Mouse (Mus musculus) hindbrain, postnatal 0 days (tissue): ENCODE measurements at regions not wholly inside any gene's neighbourhood (a gene's known extent, or its start where the extent isn't known, plus 50 kb on each side); places are given as distances from the start of the nearest gene placed in this dataset.

ENCODE experiments used
- ATAC-seq: fragments of 200-750 bp; cut with Nextera tagmentation; 2 replicates; pipeline ENCODE4 v1.8.0; 2017; ENCODE audit warnings: mild to moderate bottlenecking, moderate TSS enrichment, moderate library complexity
- DNase-seq: peaks from one replicate; pipeline ENCODE4 v3.0.0-alpha.2; 2015; ENCODE audit warnings: low spot score
- H3K27ac ChIP-seq: fragments of 300-500 bp; sonication (generic); 2 replicates; pipeline ENCODE4 v1.5.1; 2014; ENCODE audit warnings: mild to moderate bottlenecking
- H3K27me3 ChIP-seq: fragments of 300-500 bp; sonication (generic); 2 replicates; pipeline ENCODE4 v1.6.1; 2014; ENCODE audit warnings: low read length, mixed read lengths; ENCODE audit not compliant: insufficient read depth
- H3K36me3 ChIP-seq: fragments of 300-500 bp; sonication (generic); 2 replicates; pipeline ENCODE4 v1.6.1; 2014; ENCODE audit warnings: low read length, mixed read lengths; ENCODE audit not compliant: insufficient read depth
- H3K4me1 ChIP-seq: fragments of 300-500 bp; sonication (generic); 2 replicates; pipeline ENCODE4 v1.6.1; 2014; ENCODE audit warnings: antibody characterized with exemption, low read length, mixed read lengths; ENCODE audit not compliant: insufficient read depth
- H3K4me2 ChIP-seq: fragments of 300-500 bp; sonication (generic); 2 replicates; pipeline ENCODE4 v1.6.1; 2014; ENCODE audit warnings: low read depth, mild to moderate bottlenecking, low read length, moderate library complexity, mixed read lengths
- H3K4me3 ChIP-seq: fragments of 300-500 bp; sonication (generic); 2 replicates; pipeline ENCODE4 v1.5.1; 2014; ENCODE audit warnings: low read length
- H3K9ac ChIP-seq: fragments of 300-500 bp; sonication (generic); replicated peaks from 2 replicates; pipeline ENCODE4 v1.6.1; 2014; ENCODE audit warnings: mild to moderate bottlenecking, low read length, moderate library complexity, mixed read lengths
- H3K9me3 ChIP-seq: fragments of 300-500 bp; sonication (generic); 2 replicates; pipeline ENCODE4 v1.6.1; 2016; ENCODE audit warnings: low read length, mixed read lengths
- CTCF ChIP-seq: IDR thresholded peaks from 2 replicates; pipeline ENCODE4 v1.5.1; 2016; ENCODE audit warnings: antibody characterized with exemption, control low read depth, low read depth
- WGBS: fragments of 180-500 bp; shearing (Covaris S2); extraction: QIAGEN DNeasy Blood & Tissue Kit; methylation state at CpG from one replicate; pipeline ENCODE4 v1.1.7; 2014; 5-methylcytosine and 5-hydroxymethylcytosine counted together

GRCm38 (mm10) chr3:52463911-52464310, 195.8 kb downstream of the Foxo1 start:
- ATAC-seq (no peak), DNase-seq (no peak)
- H3K4me1 ChIP-seq, result no peaks in the 10 kb centered on the region
- H3K4me2 ChIP-seq, result no peak overlapping the region
- no peak for TF ChIP-seq CTCF
- H3K27ac ChIP-seq, result no peak overlapping the region
- no peak overlapping the region for H3K9ac ChIP-seq
- WGBS, result 45% methylated on average over 7 of the region's 7 CpGs
- no peaks in the 10 kb centered on the region for H3K9me3 ChIP-seq
- no peaks in the 10 kb centered on the region for H3K36me3 ChIP-seq
- H3K4me3 ChIP-seq, result no peak overlapping the region
- no peaks in the 10 kb centered on the region for H3K27me3 ChIP-seq

- Histone ChIP-seq H3K36me3 (no peaks in the 10 kb centered on the region), H3K4me3 (no peak overlapping the region), H3K27ac (no peak overlapping the region), H3K4me2 (no peak overlapping the region), H3K27me3 (no peaks in the 10 kb centered on the region), H3K9ac (no peak overlapping the region), H3K9me3 (no peaks in the 10 kb centered on the region), H3K4me1 (no peaks in the 10 kb centered on the region)
- DNase-seq, result no peak
- ATAC-seq, result no peak
- no peak for TF ChIP-seq CTCF
- WGBS, result 88% methylated on average over 5 of the region's 5 CpGs
Observed at GRCm38 (mm10) chr3:52454955-52455354, 186.8 kb downstream of the Foxo1 start.

- H3K4me3 ChIP-seq, result no peak overlapping the region
- DNase-seq (no peak), ATAC-seq (no peak)
- no peak overlapping the region for H3K27ac ChIP-seq
- H3K9me3 ChIP-seq, result no peaks in the 10 kb centered on the region
- 83% methylated on average over 3 of the region's 3 CpGs for WGBS
- no peak for TF ChIP-seq CTCF
- no peak overlapping the region for H3K4me2 ChIP-seq
- no peaks in the 10 kb centered on the region for H3K36me3 ChIP-seq
- no peak overlapping the region for H3K9ac ChIP-seq
- H3K4me1 ChIP-seq, result no peaks in the 10 kb centered on the region
- no peaks in the 10 kb centered on the region for H3K27me3 ChIP-seq
Observed at GRCm38 (mm10) chr3:52453041-52453440, 184.9 kb downstream of the Foxo1 start.

- no peaks in the 10 kb centered on the region for H3K27me3 ChIP-seq
- H3K9me3 ChIP-seq, result no peaks in the 10 kb centered on the region
- H3K9ac ChIP-seq, result no peak overlapping the region
- H3K27ac ChIP-seq, result no peak overlapping the region
- 52% methylated on average over 5 of the region's 5 CpGs for WGBS
- no peaks in the 10 kb centered on the region for H3K36me3 ChIP-seq
- H3K4me3 ChIP-seq, result no peak overlapping the region
- no peaks in the 10 kb centered on the region for H3K4me1 ChIP-seq
- no peak overlapping the region for H3K4me2 ChIP-seq
- ATAC-seq (no peak), DNase-seq (no peak)
- TF ChIP-seq CTCF, result no peak
Observed at GRCm38 (mm10) chr3:52452345-52452744, 184.2 kb downstream of the Foxo1 start.

- no peak for TF ChIP-seq CTCF
- Histone ChIP-seq H3K4me3 (no peak overlapping the region), H3K4me1 (peaks cover 5% of the 10 kb centered on the region; the same call in 1 of the 2 replicates), H3K4me2 (no peak overlapping the region), H3K27ac (no peak overlapping the region), H3K27me3 (no peaks in the 10 kb centered on the region), H3K9me3 (no peaks in the 10 kb centered on the region), H3K36me3 (no peaks in the 10 kb centered on the region), H3K9ac (no peak overlapping the region)
- WGBS, result 85% methylated on average over 1 of the region's 1 CpGs
- no peak for DNase-seq
- no peak for ATAC-seq
Observed at GRCm38 (mm10) chr3:52446991-52447390, 178.9 kb downstream of the Foxo1 start.

GRCm38 (mm10) chr3:52446500-52446899, 178.4 kb downstream of the Foxo1 start:
- H3K27ac ChIP-seq, result no peak overlapping the region
- DNase-seq, result no peak
- H3K27me3 ChIP-seq, result no peaks in the 10 kb centered on the region
- no peak for ATAC-seq
- H3K36me3 ChIP-seq, result no peaks in the 10 kb centered on the region
- WGBS, result 68% methylated on average over 5 of the region's 5 CpGs
- no peak overlapping the region for H3K9ac ChIP-seq
- TF ChIP-seq CTCF, result no peak
- H3K4me2 ChIP-seq, result no peak overlapping the region
- H3K4me1 ChIP-seq, result peaks cover 5% of the 10 kb centered on the region; the same call in 1 of the 2 replicates
- no peaks in the 10 kb centered on the region for H3K9me3 ChIP-seq
- no peak overlapping the region for H3K4me3 ChIP-seq

- TF ChIP-seq CTCF, result no peak
- Histone ChIP-seq H3K4me2 (no peak overlapping the region), H3K27ac (no peak overlapping the region), H3K4me1 (peaks cover 5% of the 10 kb centered on the region; the same call in 1 of the 2 replicates), H3K9ac (no peak overlapping the region), H3K36me3 (no peaks in the 10 kb centered on the region), H3K27me3 (no peaks in the 10 kb centered on the region), H3K4me3 (no peak overlapping the region), H3K9me3 (no peaks in the 10 kb centered on the region)
- no peak for ATAC-seq
- WGBS, result 89% methylated on average over 8 of the region's 8 CpGs
- DNase-seq, result no peak
Observed at GRCm38 (mm10) chr3:52444420-52445119, 176.4 kb downstream of the Foxo1 start.
